Mouse (Mus musculus) heart, adult 11 months (tissue): ENCODE measurements at regions not wholly inside any gene's neighbourhood (a gene's known extent, or its start where the extent isn't known, plus 50 kb on each side); places are given as distances from the start of the nearest gene placed in this dataset.

Experiments
- DNase-seq: peaks from one replicate; pipeline ENCODE4 v3.0.0; 2022

GRCm38 (mm10) chr5:148454200-148454599 is 54.5 kb upstream of the Slc7a1 start:
- no peak for DNase-seq

GRCm38 (mm10) chr5:148453776-148454175 is 54.1 kb upstream of the Slc7a1 start:
- no peak for DNase-seq

GRCm38 (mm10) chr5:148452909-148453632 is 53.4 kb upstream of the Slc7a1 start:
- DNase-seq = no peak

- DNase-seq = no peak
These were observed 52.1 kb upstream of the Slc7a1 start for GRCm38 (mm10) chr5:148451811-148452210.

- DNase-seq = peak; percentile 88
These were observed 51.2 kb upstream of the Slc7a1 start for GRCm38 (mm10) chr5:148450924-148451323.
